Mouse (Mus musculus) natural killer cell, adult 2 months (primary cell): ENCODE measurements around the gene Atf1.

Source experiments
- DNase-seq, 2 experiments: peaks; one replicate each; pipeline ENCODE4 v3.0.0; 2022; ENCODE audit warnings: low spot score in 2 of 2

Atf1 gene

DNA sequence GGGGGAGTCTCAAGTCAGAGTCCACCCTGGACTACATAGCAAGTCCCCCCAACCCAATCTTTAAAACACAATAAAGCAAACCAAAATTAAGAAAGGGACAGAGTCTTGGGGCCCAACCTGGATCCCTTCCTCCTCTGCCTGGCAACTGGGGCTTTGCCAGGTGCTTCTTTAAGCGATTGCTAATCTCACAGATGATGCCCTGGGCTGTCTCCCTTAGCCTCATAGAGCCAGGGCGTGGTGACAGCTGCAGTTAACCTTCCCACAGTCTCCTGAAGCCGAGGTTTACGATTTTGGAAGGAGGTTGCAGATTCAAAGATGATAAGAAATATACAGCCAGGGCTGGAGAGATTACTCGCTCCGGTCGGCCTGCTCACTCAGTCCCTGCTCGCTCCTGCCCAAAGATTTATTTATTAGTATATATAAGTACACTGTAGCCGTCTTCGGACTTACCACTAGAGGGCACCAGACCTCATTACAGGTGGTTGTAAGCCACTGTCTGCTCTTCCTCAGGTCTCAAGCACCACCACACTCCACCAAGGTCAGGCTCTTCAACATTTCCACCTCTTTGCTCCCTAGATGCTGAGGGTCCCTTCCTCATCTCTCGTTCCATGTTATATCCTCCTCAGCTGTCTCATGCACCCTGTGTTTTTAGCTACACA, 79.9 kb downstream of the Atf1 start:
- DNase-seq: peak; percentile 38 to 43
